Mouse (Mus musculus): ENCODE results near the gene Sarnp. TPM values are rescaled to one million over a fixed set of nuclear protein-coding genes. Genes with fewer than 3 reads are reported as not detected.

The Sarnp gene
- polyA plus RNA-seq, 1 experiment from 2014 or later, result 203 TPM

DNA sequence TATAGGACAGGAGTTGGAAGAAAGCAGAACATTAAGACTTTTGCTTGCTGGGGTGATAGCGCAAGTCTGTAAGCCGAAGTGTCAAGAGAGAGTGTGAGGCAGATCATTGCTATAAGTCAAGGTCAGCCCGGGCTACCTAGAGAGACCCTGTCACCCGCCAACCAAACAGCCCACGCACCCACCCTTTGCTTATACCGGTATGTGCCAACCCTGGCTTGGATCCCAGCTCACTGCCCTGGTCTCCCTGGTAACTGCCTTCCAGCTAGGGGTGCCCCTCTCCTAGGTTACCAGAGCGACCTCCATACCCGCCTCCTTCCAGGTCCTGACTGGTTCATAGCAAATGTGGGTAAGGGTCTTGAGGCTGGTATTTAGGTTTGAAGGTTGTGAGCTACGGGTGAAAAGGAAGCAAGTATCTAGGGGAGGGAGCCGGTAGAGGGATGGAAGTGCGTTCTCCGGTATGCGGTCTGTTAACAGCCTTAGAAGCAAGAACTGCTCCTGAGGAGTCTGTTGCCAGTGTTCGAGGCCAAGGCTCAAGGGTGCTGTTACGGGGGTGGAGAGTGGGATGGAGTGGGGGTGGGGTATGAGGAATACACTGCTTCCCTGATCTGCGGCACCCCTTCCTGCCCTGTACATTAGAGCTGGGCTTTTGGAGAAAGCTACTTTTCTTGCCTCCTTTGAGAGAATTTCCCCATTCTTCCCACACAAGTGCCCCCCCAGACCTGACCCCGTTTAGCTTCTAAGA is 79.0 kb downstream of the Sarnp start:
- H3K9me3 ChIP-seq, result no peaks in the 10 kb centered on the region
- ATAC-seq, result peak; percentile 43
- WGBS, result 3% methylated on average over 17 of the region's 17 CpGs
- no peak overlapping the region for H3K27ac ChIP-seq
- peaks cover 19% of the 10 kb centered on the region for H3K27me3 ChIP-seq
- no peaks in the 10 kb centered on the region for H3K36me3 ChIP-seq
- H3K4me1 ChIP-seq (replicated peaks), result peaks cover 20% of the 10 kb centered on the region
- 0 out of 2 replicates have a peak overlapping the region, but pooled peaks have one; percentile 2 for H3K4me3 ChIP-seq (replicated peaks)
- H3K9ac ChIP-seq (replicated peaks), result peak overlapping the region; percentile 39; the same call in 1 of the 2 replicates
- H3K4me2 ChIP-seq (replicated peaks), result peak overlapping the region; percentile 29

DNA sequence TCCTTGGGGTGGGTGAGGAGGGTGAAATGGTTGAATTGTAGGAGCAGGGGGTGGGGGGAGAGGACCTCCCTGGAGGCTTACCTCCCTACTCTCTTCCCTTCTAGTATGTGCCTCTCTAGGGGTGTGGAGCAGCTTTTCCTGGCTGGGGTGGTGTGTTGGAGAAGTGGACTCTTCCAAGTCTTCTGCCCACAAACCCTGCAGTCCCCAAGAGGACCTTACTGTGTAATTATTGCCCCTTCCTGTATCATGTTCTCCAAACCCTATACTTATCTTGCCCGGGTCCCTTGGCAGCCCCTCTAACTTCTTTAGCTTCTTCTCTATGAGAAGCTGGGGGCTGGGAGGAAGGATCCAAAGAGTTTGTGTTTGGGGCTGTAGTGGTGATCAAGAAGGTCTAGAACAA is 79.7 kb downstream of the Sarnp start:
- WGBS, result 67% methylated on average over 1 of the region's 1 CpGs
- Histone ChIP-seq H3K4me1 (replicated peaks) (peaks cover 20% of the 10 kb centered on the region), H3K9ac (replicated peaks) (no peak overlapping the region; the same call in 1 of the 2 replicates), H3K27ac (no peak overlapping the region), H3K27me3 (peaks cover 19% of the 10 kb centered on the region), H3K4me2 (replicated peaks) (no peak overlapping the region), H3K9me3 (no peaks in the 10 kb centered on the region), H3K36me3 (no peaks in the 10 kb centered on the region), H3K4me3 (replicated peaks) (no peak overlapping the region)
- ATAC-seq, result no peak

DNA sequence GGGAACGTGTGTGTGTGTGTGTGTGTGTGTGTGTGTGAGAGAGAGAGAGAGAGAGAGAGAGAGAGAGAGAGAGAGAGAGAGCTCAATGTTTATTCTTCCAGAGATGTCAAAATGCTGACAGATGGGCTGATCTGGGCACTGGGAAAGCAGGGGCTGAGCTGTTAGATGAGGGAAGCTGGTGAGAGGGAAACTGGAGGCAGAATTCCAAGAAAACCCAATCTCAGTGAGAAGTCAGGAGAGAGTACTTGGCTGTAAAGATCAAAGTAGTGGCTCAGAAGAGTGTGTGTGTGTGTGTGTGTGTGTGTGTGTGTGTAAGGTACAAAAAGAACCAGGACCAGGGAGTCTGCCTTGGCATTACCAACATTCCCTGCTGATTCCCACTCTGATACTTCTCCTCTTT is 80.4 kb downstream of the Sarnp start:
- Histone ChIP-seq H3K9ac (replicated peaks) (no peak overlapping the region), H3K4me2 (replicated peaks) (no peak overlapping the region), H3K27me3 (peaks cover 19% of the 10 kb centered on the region), H3K27ac (no peak overlapping the region), H3K9me3 (no peaks in the 10 kb centered on the region), H3K4me1 (replicated peaks) (peaks cover 16% of the 10 kb centered on the region), H3K4me3 (replicated peaks) (no peak overlapping the region), H3K36me3 (no peaks in the 10 kb centered on the region)
- 33% methylated on average over 1 of the region's 1 CpGs for WGBS
- no peak for ATAC-seq

DNA sequence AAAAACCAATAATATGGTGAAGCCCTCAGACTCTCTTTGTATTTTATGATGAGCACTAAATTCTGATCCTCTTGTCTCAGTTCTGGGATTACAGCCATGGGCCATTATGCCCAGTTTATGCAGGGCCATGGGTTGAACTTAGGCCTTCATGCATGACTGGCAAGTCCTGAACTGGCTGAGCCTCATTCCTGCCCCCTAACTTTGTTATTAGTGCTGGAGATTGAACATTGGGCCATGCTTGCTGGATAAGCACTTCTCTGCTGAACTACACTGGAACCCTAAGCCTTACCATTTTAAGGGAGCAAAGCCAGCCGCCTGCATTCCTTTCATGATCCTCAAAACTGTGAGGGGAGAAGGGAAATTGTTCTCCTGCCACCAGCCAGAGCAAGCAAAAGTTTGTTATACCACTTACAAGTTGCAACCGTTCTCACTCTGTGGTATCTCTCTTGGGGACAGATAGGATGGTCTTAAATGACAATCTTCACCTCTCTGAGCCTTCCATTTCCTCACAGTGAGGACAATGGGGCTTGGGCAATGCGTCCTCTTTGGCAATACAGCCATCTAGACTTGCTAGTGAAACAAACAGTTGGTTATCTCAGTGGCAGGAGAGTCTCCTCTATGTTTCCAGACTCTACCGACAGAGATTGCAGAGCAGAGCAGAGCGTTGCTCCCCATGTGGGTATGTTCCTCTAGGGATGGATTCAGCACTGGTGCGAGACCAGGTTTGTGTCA is 82.8 kb downstream of the Sarnp start:
- Histone ChIP-seq H3K4me2 (replicated peaks) (no peak overlapping the region), H3K9ac (replicated peaks) (no peak overlapping the region)
- WGBS, result 83% methylated on average over 6 of the region's 6 CpGs

DNA sequence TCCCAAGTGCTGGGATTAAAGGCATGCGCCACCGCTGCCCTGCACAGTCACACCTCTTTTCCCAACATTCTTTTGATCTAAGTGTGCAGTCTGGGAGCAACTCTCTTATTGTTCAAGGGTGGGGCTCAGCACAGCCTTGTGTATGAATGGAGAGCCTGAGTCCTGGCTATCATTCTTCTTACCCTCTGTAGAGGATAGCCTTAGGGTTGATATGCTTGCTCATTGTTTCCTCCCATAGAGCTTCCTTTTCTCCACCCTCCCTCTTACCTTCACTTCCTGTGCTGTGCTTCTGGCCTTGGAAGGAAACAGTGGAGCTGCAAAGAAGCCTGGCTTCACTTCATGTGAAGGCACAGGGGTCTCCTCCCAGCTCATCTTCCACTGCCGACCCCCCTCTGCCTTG is 83.6 kb downstream of the Sarnp start, which contains the start of gene Cd63:
Cd63 (plus strand) TSS at position 292 of the 400 bp plus-strand sequence.
- 87% methylated on average over 3 of the region's 3 CpGs for WGBS
- H3K4me3 ChIP-seq (replicated peaks), result no peak within 1 kb of the TSS
- peaks cover 16% of the 10 kb centered on the region for H3K27me3 ChIP-seq
- no peaks in the 10 kb centered on the region for H3K9me3 ChIP-seq
- no peak for ATAC-seq
- no peak within 1 kb of the TSS for H3K9ac ChIP-seq (replicated peaks)
- no peak within 1 kb of the TSS for H3K27ac ChIP-seq
- no peaks in the 10 kb centered on the region for H3K36me3 ChIP-seq
- peaks cover 9% of the 10 kb centered on the region for H3K4me1 ChIP-seq (replicated peaks)
- no peak within 1 kb of the TSS for H3K4me2 ChIP-seq (replicated peaks)

More for the DNA sequence above, 82.8 kb downstream of the Sarnp start:
- Histone ChIP-seq H3K27ac (no peak overlapping the region), H3K4me3 (replicated peaks) (no peak overlapping the region), H3K4me1 (replicated peaks) (peaks cover 9% of the 10 kb centered on the region), H3K36me3 (no peaks in the 10 kb centered on the region), H3K9me3 (no peaks in the 10 kb centered on the region), H3K27me3 (peaks cover 17% of the 10 kb centered on the region)
- ATAC-seq, result no peak

DNA sequence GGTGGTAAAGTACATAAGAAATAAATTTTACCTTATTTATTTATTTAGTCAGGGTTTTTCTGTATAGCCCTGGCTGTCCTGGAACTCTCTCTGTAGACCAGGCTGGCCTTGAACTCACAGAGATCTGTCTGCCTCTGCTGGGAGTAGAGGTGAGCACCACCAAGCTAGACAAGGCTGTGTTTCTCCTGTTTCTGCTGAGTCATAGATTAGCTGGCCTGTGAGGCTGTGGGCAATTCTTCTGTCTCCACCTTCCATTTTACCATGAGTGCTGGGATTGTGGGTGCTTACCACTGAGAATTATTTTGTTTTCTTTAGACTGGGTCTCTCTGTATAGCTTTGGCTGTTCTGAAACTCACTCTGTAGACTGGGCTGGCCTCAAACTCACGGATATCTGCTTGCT is 84.3 kb downstream of the Sarnp start:
- WGBS, result 78% methylated on average over 1 of the region's 1 CpGs
- no peak overlapping the region for H3K9ac ChIP-seq (replicated peaks)
- H3K9me3 ChIP-seq, result no peaks in the 10 kb centered on the region
- no peak for ATAC-seq
- H3K4me2 ChIP-seq (replicated peaks), result no peak overlapping the region
- H3K36me3 ChIP-seq, result no peaks in the 10 kb centered on the region
- H3K4me1 ChIP-seq (replicated peaks), result peaks cover 2% of the 10 kb centered on the region; the same call in 1 of the 2 replicates
- H3K27ac ChIP-seq, result no peak overlapping the region
- H3K27me3 ChIP-seq, result peaks cover 9% of the 10 kb centered on the region
- no peak overlapping the region for H3K4me3 ChIP-seq (replicated peaks)

DNA sequence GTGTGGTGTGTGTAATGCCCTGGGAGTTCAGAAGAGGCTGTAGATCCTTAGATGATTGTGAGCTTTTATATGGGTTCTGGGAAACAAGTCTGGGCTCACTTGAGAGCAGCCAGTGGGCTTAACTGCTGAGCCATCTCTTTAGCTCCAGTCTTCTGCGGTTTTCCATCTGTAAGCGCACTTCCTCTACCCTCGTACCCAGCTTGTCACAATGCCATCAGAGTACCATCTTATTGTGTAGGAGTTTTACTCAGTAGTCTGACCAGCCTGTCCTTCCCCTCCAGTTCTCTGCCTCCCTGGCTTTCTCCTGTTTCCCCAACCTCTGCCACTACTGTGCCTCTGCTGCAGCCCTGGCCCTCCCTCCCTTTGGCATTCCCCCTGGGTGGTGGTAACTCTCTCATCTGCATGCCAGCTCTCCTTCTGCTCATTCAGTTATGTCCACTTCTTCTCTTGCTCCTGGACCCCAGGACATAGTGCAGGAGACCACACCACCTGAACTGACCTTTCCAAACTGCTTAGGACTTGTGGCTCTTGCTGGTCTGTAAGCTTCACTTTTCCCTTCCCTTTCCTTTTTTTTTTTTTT is 85.4 kb downstream of the Sarnp start:
- 75% methylated on average over 3 of the region's 3 CpGs for WGBS
- Histone ChIP-seq H3K4me2 (replicated peaks) (no peak overlapping the region), H3K9me3 (no peaks in the 10 kb centered on the region), H3K9ac (replicated peaks) (no peak overlapping the region), H3K4me3 (replicated peaks) (no peak overlapping the region), H3K36me3 (no peaks in the 10 kb centered on the region), H3K27ac (no peak overlapping the region), H3K4me1 (replicated peaks) (no peaks in the 10 kb centered on the region), H3K27me3 (no peaks in the 10 kb centered on the region)
- no peak for ATAC-seq

DNA sequence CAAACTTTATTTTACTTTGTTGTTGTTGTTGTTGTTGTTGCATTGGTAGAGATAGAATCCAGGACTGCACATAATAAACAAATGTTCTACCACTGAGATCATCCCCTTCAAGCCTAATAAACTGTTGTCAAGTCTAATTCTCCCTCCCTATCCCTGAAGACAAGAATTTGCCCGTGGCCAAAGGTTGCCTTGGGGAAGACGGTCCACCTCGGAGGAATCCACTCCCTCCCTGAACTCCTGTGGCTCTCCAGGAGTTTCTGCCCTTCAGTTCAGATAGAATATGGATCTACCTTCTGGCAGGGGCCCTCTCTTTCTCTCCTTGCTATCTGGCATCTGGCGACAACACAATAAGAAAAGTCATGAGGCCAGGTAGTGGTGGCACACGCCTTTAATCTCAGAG is 87.7 kb downstream of the Sarnp start:
- Histone ChIP-seq H3K9me3 (no peaks in the 10 kb centered on the region), H3K9ac (replicated peaks) (no peak overlapping the region), H3K4me2 (replicated peaks) (no peak overlapping the region), H3K27ac (no peak overlapping the region), H3K4me1 (replicated peaks) (peaks cover 7% of the 10 kb centered on the region; the same call in 1 of the 2 replicates), H3K27me3 (peaks cover 15% of the 10 kb centered on the region; the same call in 1 of the 2 replicates), H3K36me3 (no peaks in the 10 kb centered on the region), H3K4me3 (replicated peaks) (no peak overlapping the region)
- ATAC-seq, result no peak
- WGBS, result 78% methylated on average over 5 of the region's 5 CpGs

DNA sequence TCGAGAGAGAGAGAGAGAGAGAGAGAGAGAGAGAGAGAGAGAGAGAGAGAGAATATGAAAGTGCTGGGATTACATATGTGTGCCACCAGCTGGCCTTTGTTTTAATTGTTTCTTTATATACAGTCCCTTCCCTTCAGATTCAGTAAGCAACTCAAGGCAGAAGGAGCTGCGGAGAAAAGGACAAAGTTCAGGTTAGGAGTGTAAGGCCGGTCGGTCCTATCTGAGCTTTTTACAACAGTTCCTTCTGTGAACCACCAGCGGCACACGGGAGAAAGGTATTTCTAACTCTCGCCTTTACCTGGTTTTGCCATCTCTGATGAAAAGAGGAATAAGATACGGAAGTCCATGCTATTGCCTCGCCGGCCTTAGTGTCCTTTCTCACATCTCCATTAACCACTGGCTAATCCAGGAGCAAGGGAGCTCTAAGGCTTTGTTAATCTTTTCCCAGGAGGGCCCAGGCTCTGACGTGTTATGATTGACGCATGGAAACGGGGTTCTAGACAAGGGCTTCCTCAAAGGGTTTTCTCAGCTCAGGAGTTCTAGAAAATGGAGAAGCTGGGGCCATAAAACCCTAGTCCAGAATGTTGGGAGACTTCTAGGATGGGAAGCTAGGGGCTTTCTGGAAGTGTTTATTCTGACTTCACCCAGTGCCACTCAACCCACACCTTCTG is 91.8 kb downstream of the Sarnp start:
- Histone ChIP-seq H3K36me3 (no peaks in the 10 kb centered on the region), H3K9ac (replicated peaks) (peak overlapping the region; percentile 85; the same call in 1 of the 2 replicates), H3K9me3 (no peaks in the 10 kb centered on the region), H3K4me1 (replicated peaks) (peaks cover 19% of the 10 kb centered on the region), H3K27ac (no peak overlapping the region), H3K4me3 (replicated peaks) (peak overlapping the region; percentile 76), H3K4me2 (replicated peaks) (peak overlapping the region; percentile 86), H3K27me3 (peaks cover 15% of the 10 kb centered on the region)
- WGBS, result 54% methylated on average over 13 of the region's 13 CpGs
- no peak for ATAC-seq

DNA sequence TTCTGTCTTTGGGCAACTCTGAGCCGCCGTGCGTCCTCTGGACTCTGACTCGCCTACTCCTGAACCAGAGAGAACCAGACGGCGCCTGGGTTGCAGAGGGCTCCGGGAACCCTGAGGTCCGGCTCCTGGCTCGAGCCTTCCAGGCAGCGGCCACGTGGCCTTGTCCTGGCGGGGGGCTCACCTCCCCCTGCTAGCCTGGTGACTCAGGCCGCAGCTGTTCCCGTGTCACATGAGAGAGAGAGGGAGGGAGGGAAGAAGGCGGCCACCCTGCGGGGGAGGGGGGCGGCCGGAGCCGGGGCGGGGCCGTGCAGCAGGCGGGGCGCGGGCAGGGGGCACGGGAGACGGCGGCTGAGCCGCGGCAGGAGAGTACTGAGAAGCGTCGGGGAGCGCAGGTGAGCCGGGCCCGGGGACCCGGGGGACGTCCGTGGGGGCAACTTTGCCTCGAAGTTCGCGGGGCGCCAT is 92.5 kb downstream of the Sarnp start:
- H3K4me3 ChIP-seq (replicated peaks), result peak overlapping the region; percentile 76
- H3K9ac ChIP-seq (replicated peaks), result peak overlapping the region; percentile 85
- H3K36me3 ChIP-seq, result no peaks in the 10 kb centered on the region
- ATAC-seq, result peak; percentile 69
- H3K27me3 ChIP-seq, result peaks cover 15% of the 10 kb centered on the region
- H3K27ac ChIP-seq, result peak overlapping the region; percentile 21; the same call in 1 of the 2 replicates
- H3K9me3 ChIP-seq, result no peaks in the 10 kb centered on the region
- peaks cover 19% of the 10 kb centered on the region for H3K4me1 ChIP-seq (replicated peaks)
- 1% methylated on average over 39 of the region's 41 CpGs for WGBS
- H3K4me2 ChIP-seq (replicated peaks), result peak overlapping the region; percentile 86

DNA sequence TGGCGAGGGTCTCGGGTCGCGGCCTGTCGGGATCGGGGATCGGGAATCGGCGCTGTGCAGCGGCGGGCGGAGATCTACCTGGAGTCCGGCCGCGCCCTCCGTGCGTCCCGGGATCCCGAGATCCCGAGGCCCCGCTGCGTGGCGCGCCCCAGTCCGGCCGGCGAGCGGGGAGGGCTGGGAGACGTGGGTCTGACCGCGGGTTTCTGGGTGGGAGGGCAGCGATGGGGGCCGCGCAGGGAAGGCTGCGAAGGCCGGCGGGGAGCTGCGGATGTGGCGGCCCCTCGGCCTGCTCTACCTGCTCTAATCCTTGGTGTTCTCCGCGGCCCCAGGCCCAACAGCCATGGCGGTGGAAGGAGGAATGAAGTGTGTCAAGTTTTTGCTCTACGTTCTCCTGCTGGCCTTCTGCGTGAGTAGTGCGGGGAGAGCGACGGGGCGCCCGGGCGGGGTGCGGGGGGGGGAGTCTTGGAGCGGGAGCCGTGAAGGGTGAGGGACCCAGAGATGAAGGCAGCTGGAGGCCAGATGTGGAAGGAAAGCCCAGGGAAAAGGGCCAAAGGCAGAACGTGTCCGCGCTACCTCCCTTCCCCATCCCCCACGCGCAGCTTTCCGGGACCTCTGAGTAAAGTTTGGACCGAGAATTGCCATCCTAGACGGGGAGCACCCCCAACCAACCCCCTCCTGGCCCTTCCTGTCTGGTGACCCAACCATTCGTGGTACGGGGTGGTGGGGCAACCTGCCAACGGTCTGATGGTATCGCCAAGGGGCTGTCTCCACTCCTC is 93.1 kb downstream of the Sarnp start:
- ATAC-seq, result peak; percentile 31
- H3K27ac ChIP-seq, result peak overlapping the region; percentile 21; the same call in 1 of the 2 replicates
- H3K27me3 ChIP-seq, result peaks cover 15% of the 10 kb centered on the region
- no peaks in the 10 kb centered on the region for H3K36me3 ChIP-seq
- peak overlapping the region; percentile 85 for H3K9ac ChIP-seq (replicated peaks)
- H3K4me3 ChIP-seq (replicated peaks), result peak overlapping the region; percentile 76
- 2% methylated on average over 53 of the region's 66 CpGs for WGBS
- H3K4me1 ChIP-seq (replicated peaks), result peaks cover 19% of the 10 kb centered on the region
- no peaks in the 10 kb centered on the region for H3K9me3 ChIP-seq
- peak overlapping the region; percentile 86 for H3K4me2 ChIP-seq (replicated peaks)
